Mouse (Mus musculus) stomach, adult 2 months (tissue): ENCODE results near the gene Isy1. TPM values are rescaled to one million over a fixed set of nuclear protein-coding genes. Genes with fewer than 3 reads are reported as not detected.

Source experiments
- polyA plus RNA-seq: library from polyadenylated mRNA; depleted of rRNA; stranded (reverse); fragments of >200 nt; gene quantifications from 2 replicates; pipeline ENCODE4 v1.2.3, GENCODE M21; 2012; rRNA removed

The Isy1 gene
- 1.4 and 1.8 TPM in 2 replicates for polyA plus RNA-seq

DNA sequence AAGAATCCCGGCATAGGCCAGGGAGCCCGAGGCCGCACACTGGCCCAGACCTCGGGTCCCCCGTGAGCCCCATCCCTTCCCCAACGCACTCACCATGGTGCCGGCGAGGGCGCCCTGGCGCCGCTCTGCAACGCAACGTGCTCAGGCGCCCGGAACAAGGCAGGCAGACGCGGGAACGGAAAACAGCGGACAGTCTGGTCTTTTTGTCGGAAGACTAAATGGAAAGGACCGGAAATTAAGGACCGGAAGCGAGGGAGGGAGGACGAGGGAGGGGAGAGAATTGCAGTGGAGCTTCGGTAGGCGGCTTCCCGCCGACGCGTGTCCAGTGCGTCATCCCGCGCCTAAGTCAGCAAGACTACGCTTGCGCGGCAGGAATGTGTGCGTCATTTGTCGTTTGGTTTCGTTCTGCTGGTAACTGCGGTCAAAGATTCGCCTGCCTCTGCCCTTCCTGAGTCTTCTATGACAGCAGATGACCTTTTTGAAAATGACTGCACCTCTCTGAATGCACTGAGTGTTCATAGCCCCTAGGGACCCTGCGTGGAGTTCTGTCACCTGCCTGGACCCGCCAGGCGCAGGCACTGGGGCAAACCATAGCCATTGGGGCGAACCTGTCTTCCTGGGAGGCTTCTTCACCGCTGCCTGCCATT is at the start of gene Isy1:
Isy1 (minus strand) TSS at position 248 of the 647 bp plus-strand sequence.

DNA sequence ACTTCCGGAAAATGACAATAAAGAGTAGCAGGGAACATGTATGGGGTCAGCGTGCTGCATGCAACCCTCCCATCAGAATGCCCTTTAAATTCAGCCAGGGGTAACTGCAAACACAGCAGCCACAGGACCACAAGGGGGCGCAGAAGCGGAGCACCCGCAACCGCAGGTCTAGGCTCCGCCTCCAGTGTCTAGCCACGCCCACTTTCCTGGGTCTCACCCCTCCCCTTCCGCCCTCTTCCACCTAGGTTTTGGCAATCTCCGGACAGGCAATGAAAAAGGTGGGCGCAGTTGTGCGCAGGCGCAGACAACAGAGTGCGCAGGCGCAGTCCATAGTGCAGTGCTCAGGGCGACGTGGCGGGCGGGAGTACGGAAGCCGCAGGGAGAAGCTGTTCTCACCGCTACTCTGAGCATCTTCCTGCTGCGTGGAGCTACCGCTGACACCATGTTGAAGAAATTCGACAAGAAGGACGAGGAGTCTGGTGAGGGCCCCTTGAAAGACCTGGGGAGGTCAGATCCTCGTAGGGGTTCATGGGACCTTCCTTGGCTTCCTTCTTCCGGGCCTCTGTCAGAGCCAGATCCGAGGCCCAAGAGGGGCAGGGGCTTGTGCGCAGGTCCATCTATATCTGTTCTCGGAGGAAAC is 49.1 kb upstream of the Isy1 start, which contains the start of gene Copg1:
Copg1 (plus strand) TSS at position 221 of the 640 bp plus-strand sequence.

DNA sequence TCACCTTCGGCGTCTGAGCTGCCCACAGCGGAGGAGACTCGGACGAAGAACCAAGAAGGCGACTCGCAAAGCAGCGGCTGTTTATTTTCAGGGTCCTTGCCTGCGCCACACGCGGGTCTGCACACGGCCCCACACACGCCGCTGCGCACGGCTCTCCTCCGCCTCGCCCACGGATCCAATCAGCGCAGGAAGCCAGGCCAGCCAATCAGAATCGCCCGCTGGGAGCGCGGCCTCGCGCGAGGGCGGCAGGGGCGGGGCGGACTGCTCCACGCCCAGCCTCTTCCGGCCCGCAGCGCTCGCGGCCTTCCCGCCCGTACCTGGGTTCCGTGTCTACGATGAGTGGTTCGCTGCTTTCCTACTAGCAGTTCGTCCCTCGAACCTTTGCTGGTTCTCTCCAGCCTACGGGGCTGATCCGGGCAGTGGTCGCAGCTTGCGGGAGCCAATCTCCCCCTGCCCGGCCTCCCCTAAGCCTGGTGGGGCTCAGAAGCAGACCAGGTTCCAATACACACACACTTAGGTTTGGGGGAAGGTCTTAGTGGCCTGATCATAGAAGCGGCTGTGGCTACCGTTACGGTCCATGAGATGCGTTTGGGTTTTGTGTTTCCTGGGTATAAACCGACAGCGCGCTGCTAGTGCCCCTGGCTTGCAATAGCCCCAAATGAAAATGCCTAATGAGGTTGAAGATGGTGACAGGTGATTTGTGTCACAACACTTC is 12.5 kb upstream of the Isy1 start, which contains the start of gene Cnbp:
Cnbp (minus strand) TSS at position 207 of the 715 bp plus-strand sequence.

DNA sequence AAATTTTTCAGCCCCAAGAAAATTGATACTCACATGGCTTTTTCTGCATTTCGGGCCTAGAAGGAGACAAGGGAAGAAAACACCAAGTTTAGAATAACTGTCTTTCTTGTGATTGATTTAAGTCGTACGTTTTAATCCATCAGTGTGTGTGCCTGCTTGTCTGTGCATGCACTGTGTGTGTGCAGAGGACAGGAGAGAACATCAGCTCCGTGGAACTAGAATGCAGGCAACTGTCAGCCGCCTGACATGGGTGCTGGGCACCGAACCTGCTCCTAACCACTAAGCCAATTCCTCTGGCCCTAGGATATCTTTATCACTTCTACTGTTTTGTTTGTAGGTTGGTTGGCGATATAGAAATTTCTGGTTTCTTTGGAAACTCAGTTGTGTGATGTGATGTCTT is 2.9 kb downstream of the Isy1 start, which contains the start of gene Gm45140:
Gm45140 (minus strand) TSS at position 101 of the 400 bp plus-strand sequence.

DNA sequence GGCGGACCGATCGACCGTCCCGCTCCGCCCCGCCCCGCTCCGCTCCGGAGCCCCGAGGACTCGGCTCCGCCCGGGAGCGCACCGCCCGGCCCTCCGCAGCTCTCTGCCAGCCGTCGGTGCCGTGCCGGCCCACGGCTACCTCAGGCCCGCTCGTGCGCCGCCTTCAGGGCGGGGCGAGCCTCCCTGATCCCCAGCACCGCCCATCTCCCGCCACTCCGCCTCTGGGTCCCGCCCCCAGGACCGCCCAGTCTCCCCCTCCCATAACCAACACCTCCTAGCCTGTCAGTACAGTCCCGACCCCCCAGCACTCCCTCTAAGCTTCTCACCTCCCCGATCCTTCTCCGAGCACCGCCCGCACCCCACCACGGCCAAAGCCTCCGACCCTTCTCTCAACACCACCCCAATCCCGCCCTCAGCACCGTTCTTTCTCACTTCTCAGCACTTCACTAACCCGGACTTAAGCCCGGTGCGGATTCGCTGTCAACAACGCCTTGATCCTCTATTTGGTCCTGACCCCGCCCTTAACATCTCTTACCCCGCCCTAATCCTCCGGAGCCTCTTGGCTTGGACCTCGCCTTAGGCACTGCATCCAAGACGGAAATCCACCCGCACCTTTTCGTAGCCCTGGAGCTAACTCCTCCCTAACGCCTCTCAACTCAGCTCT is 26.8 kb downstream of the Isy1 start, which contains the start of gene Rab43:
Rab43 (minus strand) TSS at position 490 of the 664 bp plus-strand sequence.

DNA sequence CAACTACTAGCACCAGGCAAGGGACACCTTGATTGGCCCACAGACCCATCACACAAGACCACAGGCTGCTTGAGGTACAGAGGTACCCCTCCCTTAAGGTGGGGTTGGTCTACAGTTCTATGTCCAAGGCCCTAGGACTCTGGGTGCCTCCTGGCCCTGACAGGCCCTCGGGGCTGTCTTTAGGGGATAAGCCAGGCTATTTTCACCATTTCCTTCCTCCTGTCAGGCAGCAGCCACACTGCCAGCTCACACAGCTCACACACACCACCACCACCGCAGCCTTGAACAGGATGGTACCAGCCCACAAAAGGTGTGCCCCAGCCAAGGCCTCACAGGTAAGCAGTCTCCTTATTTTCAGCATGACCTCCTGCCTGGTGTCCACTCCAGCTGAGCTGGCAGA is 60.8 kb downstream of the Isy1 start, which contains the start of gene Gp9:
Gp9 (plus strand) TSS at position 231 of the 400 bp plus-strand sequence.

Other genes with a start within 250 kb of the Isy1 start
- gene Prokr1, start 248.1 kb downstream of the Isy1 start, polyA plus RNA-seq = 0.23 and 0.47 TPM in 2 replicates
- 1.7 and 2.5 TPM in 2 replicates for gene Aplf, start 166.6 kb downstream of the Isy1 start, polyA plus RNA-seq
- 1.6 and 2.3 TPM in 2 replicates for gene Efcc1, start 107.9 kb downstream of the Isy1 start, polyA plus RNA-seq
- 1.1 and 3.0 TPM in 2 replicates for gene Gp9, start 60.7 kb downstream of the Isy1 start, polyA plus RNA-seq
- 32.2 and 34.4 TPM in 2 replicates for gene Rab43, start 26.6 kb downstream of the Isy1 start, polyA plus RNA-seq
- 0.12 and 0.22 TPM in 2 replicates for gene Gm45140, start 3.0 kb downstream of the Isy1 start, polyA plus RNA-seq
- 32.1 and 33.0 TPM in 2 replicates for gene Cnbp, start 12.3 kb upstream of the Isy1 start, polyA plus RNA-seq
- gene Copg1, start 49.0 kb upstream of the Isy1 start, polyA plus RNA-seq = 17.6 and 22.7 TPM in 2 replicates
- gene Hmces, start 75.1 kb upstream of the Isy1 start, polyA plus RNA-seq = 11.0 and 12.3 TPM in 2 replicates
- gene H1fx, start 142.8 kb upstream of the Isy1 start, polyA plus RNA-seq = 8.3 and 10.2 TPM in 2 replicates
- 48.4 and 57.2 TPM in 2 replicates for gene Rab7, start 206.5 kb upstream of the Isy1 start, polyA plus RNA-seq
- 63.1 and 77.8 TPM in 2 replicates for gene Rpn1, start 245.7 kb upstream of the Isy1 start, polyA plus RNA-seq